Mouse (Mus musculus) limb, embryonic 12.5 days (tissue): ENCODE measurements around the gene Rpl13a. TPM values are rescaled to one million over a fixed set of nuclear protein-coding genes. Genes with fewer than 3 reads are reported as not detected.

Experiments
- ATAC-seq: fragments of 200-750 bp; cut with Nextera tagmentation; 2 replicates; pipeline ENCODE4 v1.8.0; 2017; ENCODE audit warnings: low read depth, moderate TSS enrichment; ENCODE audit not compliant: insufficient number of reproducible peaks, insufficient read depth, low FRiP score, low TSS enrichment
- H3K27ac ChIP-seq: fragments of 300-500 bp; sonication (generic); 2 replicates; pipeline ENCODE4 v1.5.1; 2016; ENCODE audit warnings: mild to moderate bottlenecking, moderate library complexity
- H3K27me3 ChIP-seq: fragments of 300-500 bp; sonication (generic); 2 replicates; pipeline ENCODE4 v1.6.1; 2016; ENCODE audit warnings: mild to moderate bottlenecking, moderate library complexity
- H3K36me3 ChIP-seq: fragments of 300-500 bp; sonication (generic); 2 replicates; pipeline ENCODE4 v1.6.1; 2016; ENCODE audit warnings: mild to moderate bottlenecking, moderate library complexity
- H3K4me1 ChIP-seq: fragments of 300-500 bp; sonication (generic); replicated peaks from 2 replicates; pipeline ENCODE4 v1.6.1; 2016
- H3K4me2 ChIP-seq: fragments of 300-500 bp; sonication (generic); 2 replicates; pipeline ENCODE4 v1.6.1; 2016; ENCODE audit warnings: mild to moderate bottlenecking, moderate library complexity
- H3K4me3 ChIP-seq: fragments of 300-500 bp; sonication (generic); replicated peaks from 2 replicates; pipeline ENCODE4 v1.5.1; 2016; ENCODE audit warnings: mild to moderate bottlenecking
- H3K9ac ChIP-seq: fragments of 300-500 bp; sonication (generic); replicated peaks from 2 replicates; pipeline ENCODE4 v1.6.1; 2016; ENCODE audit warnings: mild to moderate bottlenecking, moderate library complexity
- H3K9me3 ChIP-seq: fragments of 300-500 bp; sonication (generic); 2 replicates; pipeline ENCODE4 v1.6.1; 2016; ENCODE audit warnings: mild to moderate bottlenecking, moderate library complexity
- WGBS: fragments of 180-500 bp; shearing (Covaris S2); methylation state at CpG from one replicate; pipeline ENCODE4 v1.1.7; 2016; 5-methylcytosine and 5-hydroxymethylcytosine counted together
- polyA plus RNA-seq: library from polyadenylated mRNA; unstranded; fragments of >200 nt; fragmentation: Nextera tagmentation; extraction: Ambion mirVana; gene quantifications from 2 replicates; pipeline ENCODE4 v1.2.1, GENCODE M21; 2016

Rpl13a gene
- polyA plus RNA-seq, 1 experiment from 2014 or later = 1,447 TPM

- Histone ChIP-seq H3K4me2 (peak within 1 kb of the TSS; percentile 66), H3K9me3 (no peaks in the 10 kb centered on the region), H3K4me3 (peak within 1 kb of the TSS; percentile 73), H3K9ac (peak within 1 kb of the TSS; percentile 91), H3K27ac (peak within 1 kb of the TSS; percentile 88), H3K27me3 (no peaks in the 10 kb centered on the region), H3K36me3 (peaks cover 63% of the 10 kb centered on the region), H3K4me1 (peaks cover 41% of the 10 kb centered on the region)
- peak; percentile 79 for ATAC-seq
- under 1% methylated on average over 59 of the region's 59 CpGs for WGBS
Measured at GRCm38 (mm10) chr7:45124224-45125143, 4.1 kb downstream of the Rpl13a start, which contains the start of gene Rps11. Gene Rps11 (minus strand): TSS chr7:45124439.

- Histone ChIP-seq H3K4me1 (peaks cover 40% of the 10 kb centered on the region), H3K36me3 (peaks cover 74% of the 10 kb centered on the region)
Measured at GRCm38 (mm10) chr7:45123186-45123570, 5.4 kb downstream of the Rpl13a start.

GRCm38 (mm10) chr7:45122561-45123185 is 5.9 kb downstream of the Rpl13a start:
- ATAC-seq = no peak
- Histone ChIP-seq H3K9me3 (no peaks in the 10 kb centered on the region), H3K4me1 (peaks cover 40% of the 10 kb centered on the region), H3K4me3 (peak overlapping the region; percentile 73), H3K9ac (peak overlapping the region; percentile 91), H3K27ac (no peak overlapping the region), H3K36me3 (peaks cover 78% of the 10 kb centered on the region), H3K4me2 (peak overlapping the region; percentile 66), H3K27me3 (no peaks in the 10 kb centered on the region)
- WGBS = 80% methylated on average over 15 of the region's 15 CpGs

More at GRCm38 (mm10) chr7:45123186-45123570, 5.4 kb downstream of the Rpl13a start:
- no peaks in the 10 kb centered on the region for H3K9me3 ChIP-seq
- no peak for ATAC-seq
- no peak overlapping the region; the same call in 1 of the 2 replicates for H3K27ac ChIP-seq
- no peaks in the 10 kb centered on the region for H3K27me3 ChIP-seq
- H3K4me2 ChIP-seq = peak overlapping the region; percentile 66
- H3K9ac ChIP-seq = peak overlapping the region; percentile 91
- WGBS = 23% methylated on average over 12 of the region's 12 CpGs
- peak overlapping the region; percentile 73 for H3K4me3 ChIP-seq

GRCm38 (mm10) chr7:45121966-45122365 is 6.6 kb downstream of the Rpl13a start:
- peaks cover 73% of the 10 kb centered on the region for H3K36me3 ChIP-seq

GRCm38 (mm10) chr7:45121404-45121803 is 7.2 kb downstream of the Rpl13a start:
- no peak overlapping the region for H3K4me2 ChIP-seq
- H3K27ac ChIP-seq = 0 out of 2 replicates have a peak overlapping the region, but pooled peaks have one; percentile 8
- H3K9ac ChIP-seq = peak overlapping the region; percentile 24; the same call in 1 of the 2 replicates
- H3K27me3 ChIP-seq = no peaks in the 10 kb centered on the region
- peaks cover 67% of the 10 kb centered on the region for H3K36me3 ChIP-seq
- no peaks in the 10 kb centered on the region for H3K9me3 ChIP-seq
- WGBS = 69% methylated on average over 8 of the region's 8 CpGs
- 0 out of 2 replicates have a peak overlapping the region, but pooled peaks have one; percentile 0 for H3K4me3 ChIP-seq
- ATAC-seq = no peak
- H3K4me1 ChIP-seq = peaks cover 28% of the 10 kb centered on the region

More at GRCm38 (mm10) chr7:45121966-45122365, 6.6 kb downstream of the Rpl13a start:
- Histone ChIP-seq H3K9me3 (no peaks in the 10 kb centered on the region), H3K4me3 (0 out of 2 replicates have a peak overlapping the region, but pooled peaks have one; percentile 0), H3K27ac (0 out of 2 replicates have a peak overlapping the region, but pooled peaks have one; percentile 8), H3K4me2 (no peak overlapping the region), H3K27me3 (no peaks in the 10 kb centered on the region), H3K9ac (peak overlapping the region; percentile 24; the same call in 1 of the 2 replicates), H3K4me1 (peaks cover 33% of the 10 kb centered on the region)
- ATAC-seq = no peak

- no peaks in the 10 kb centered on the region for H3K9me3 ChIP-seq
- no peaks in the 10 kb centered on the region for H3K27me3 ChIP-seq
- no peak for ATAC-seq
- H3K27ac ChIP-seq = no peak overlapping the region
- peaks cover 14% of the 10 kb centered on the region for H3K4me1 ChIP-seq
- H3K9ac ChIP-seq = no peak overlapping the region
- WGBS = 85% methylated on average over 5 of the region's 5 CpGs
- peaks cover 54% of the 10 kb centered on the region for H3K36me3 ChIP-seq
- no peak overlapping the region for H3K4me2 ChIP-seq
- no peak overlapping the region for H3K4me3 ChIP-seq
Measured at GRCm38 (mm10) chr7:45119780-45120709, 8.5 kb downstream of the Rpl13a start.

GRCm38 (mm10) chr7:45118336-45118735 is 10.2 kb downstream of the Rpl13a start:
- no peak overlapping the region for H3K4me2 ChIP-seq
- H3K27me3 ChIP-seq = no peaks in the 10 kb centered on the region
- ATAC-seq = no peak
- H3K9ac ChIP-seq = no peak overlapping the region
- H3K27ac ChIP-seq = no peak overlapping the region
- no peak overlapping the region for H3K4me3 ChIP-seq
- H3K9me3 ChIP-seq = no peaks in the 10 kb centered on the region
- peaks cover 53% of the 10 kb centered on the region for H3K36me3 ChIP-seq
- 87% methylated on average over 6 of the region's 6 CpGs for WGBS
- H3K4me1 ChIP-seq = peaks cover 13% of the 10 kb centered on the region

- Histone ChIP-seq H3K4me1 (peaks cover 6% of the 10 kb centered on the region), H3K9me3 (no peaks in the 10 kb centered on the region), H3K4me3 (no peak overlapping the region), H3K27ac (peak overlapping the region; percentile 20; the same call in 1 of the 2 replicates), H3K27me3 (no peaks in the 10 kb centered on the region), H3K9ac (no peak overlapping the region; the same call in 1 of the 2 replicates), H3K4me2 (no peak overlapping the region), H3K36me3 (peaks cover 45% of the 10 kb centered on the region)
- WGBS = 85% methylated on average over 8 of the region's 8 CpGs
- ATAC-seq = no peak
Measured at GRCm38 (mm10) chr7:45117566-45117965, 11.0 kb downstream of the Rpl13a start.

GRCm38 (mm10) chr7:45113476-45113875 is 15.1 kb downstream of the Rpl13a start:
- peaks cover 6% of the 10 kb centered on the region for H3K36me3 ChIP-seq
- no peaks in the 10 kb centered on the region for H3K27me3 ChIP-seq
- no peak overlapping the region for H3K4me3 ChIP-seq
- H3K9me3 ChIP-seq = no peaks in the 10 kb centered on the region
- H3K4me1 ChIP-seq = no peaks in the 10 kb centered on the region
- 70% methylated on average over 2 of the region's 2 CpGs for WGBS
- H3K9ac ChIP-seq = no peak overlapping the region
- ATAC-seq = no peak
- H3K27ac ChIP-seq = 0 out of 2 replicates have a peak overlapping the region, but pooled peaks have one; percentile 18
- no peak overlapping the region for H3K4me2 ChIP-seq

GRCm38 (mm10) chr7:45112529-45112928 is 16.0 kb downstream of the Rpl13a start:
- no peak overlapping the region for H3K27ac ChIP-seq
- no peaks in the 10 kb centered on the region for H3K4me1 ChIP-seq
- 59% methylated on average over 3 of the region's 3 CpGs for whole genome bisulfite sequencing
- H3K4me2 ChIP-seq = no peak overlapping the region
- H3K4me3 ChIP-seq = no peak overlapping the region
- no peaks in the 10 kb centered on the region; the same call in 1 of the 2 replicates for H3K36me3 ChIP-seq
- H3K9ac ChIP-seq = no peak overlapping the region
- no peaks in the 10 kb centered on the region for H3K27me3 ChIP-seq
- H3K9me3 ChIP-seq = no peaks in the 10 kb centered on the region
- ATAC-seq = no peak
